Mouse (Mus musculus): ENCODE data around the gene Bclaf3.

Gene Bclaf3

GRCm38 (mm10) chrX:159627588-159628566 lies 101.4 kb downstream of the Bclaf3 start:
- peak; percentile 60 for DNase-seq

GRCm38 (mm10) chrX:159628629-159629028 lies 102.1 kb downstream of the Bclaf3 start:
- DNase-seq, result no peak

- no peak for DNase-seq
These were observed 102.7 kb downstream of the Bclaf3 start for GRCm38 (mm10) chrX:159629203-159629602.

GRCm38 (mm10) chrX:159638500-159639227 lies 112.2 kb downstream of the Bclaf3 start:
- DNase-seq, result no peak

GRCm38 (mm10) chrX:159639991-159640390 lies 113.5 kb downstream of the Bclaf3 start:
- no peak for DNase-seq
